Mouse (Mus musculus) embryo, embryonic 11 days (tissue): Measurements from ENCODE around the gene Nipsnap1.
A peak's percentile ranks its signal among the peaks of the same experiment; 100 is the strongest.

Experiments
- DNase-seq: peaks from one replicate; pipeline ENCODE4 v3.0.0-alpha.2; 2015

The Nipsnap1 gene

DNA sequence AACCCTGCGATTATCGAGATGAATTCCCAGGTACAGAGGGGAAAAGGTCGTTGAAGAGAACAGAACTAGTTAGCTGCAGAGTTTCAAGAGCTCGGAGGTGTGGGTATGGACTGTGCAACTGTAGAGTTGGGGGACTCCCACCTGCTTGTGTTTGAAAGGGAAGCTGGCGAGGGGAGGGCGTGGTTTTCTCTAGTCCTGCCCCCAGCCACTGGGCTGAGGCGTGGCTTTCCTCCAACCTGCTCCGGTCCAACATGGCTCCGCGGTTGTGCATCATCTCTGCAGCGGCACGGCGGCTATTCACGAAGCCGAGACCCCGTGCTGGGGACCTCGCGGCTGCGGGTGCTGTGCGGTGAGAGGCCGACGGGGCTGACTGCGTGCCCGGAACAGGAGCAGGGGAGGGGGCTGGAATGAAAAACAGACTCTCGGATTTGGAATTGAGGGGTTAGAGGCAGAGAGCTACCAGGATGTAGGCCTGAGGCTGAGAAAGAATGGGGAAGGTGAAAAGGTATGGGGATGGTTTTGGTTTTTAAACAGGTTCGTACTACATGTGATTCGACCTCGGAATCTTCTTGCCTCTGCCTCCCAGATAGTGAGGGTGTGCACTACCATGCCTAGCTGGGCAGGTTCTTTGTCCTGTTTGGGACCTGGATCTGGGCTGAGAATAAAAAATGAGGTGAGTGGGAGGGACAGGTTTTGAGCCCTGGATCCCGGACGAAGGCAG lies at the start of gene Nipsnap1:
TSS of gene Nipsnap1 (plus strand) at position 197 of the 721 bp plus-strand sequence.
- DNase-seq = peak; percentile 91

DNA sequence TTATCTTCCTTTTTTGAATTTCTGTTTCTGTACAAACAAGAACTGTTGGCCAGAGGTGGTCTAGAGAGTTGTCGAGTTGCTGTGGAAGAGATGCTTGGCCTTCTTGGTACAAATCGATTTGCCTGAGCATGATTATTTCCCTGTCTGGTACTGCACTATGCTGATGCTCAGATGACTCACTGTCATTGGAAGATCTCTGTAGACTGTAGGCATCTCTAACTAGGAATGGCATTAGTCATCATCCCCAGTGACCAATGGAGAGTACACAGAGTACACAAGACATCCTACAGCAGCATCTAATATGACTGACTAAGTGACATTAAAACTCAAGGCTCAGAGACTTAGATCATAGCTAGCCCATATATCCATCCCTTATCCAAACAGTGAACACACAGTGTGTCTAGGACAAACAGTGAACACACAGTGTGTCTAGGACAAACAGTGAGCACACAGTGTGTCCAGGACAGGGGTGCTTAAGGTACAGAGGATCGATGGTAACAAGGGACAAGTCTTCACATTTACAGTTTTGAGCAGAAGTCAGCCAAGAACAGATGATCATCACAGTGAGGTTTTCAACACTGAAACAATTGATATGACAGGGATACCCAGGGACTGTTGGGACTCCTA lies 47.5 kb upstream of the Nipsnap1 start:
- DNase-seq = no peak

DNA sequence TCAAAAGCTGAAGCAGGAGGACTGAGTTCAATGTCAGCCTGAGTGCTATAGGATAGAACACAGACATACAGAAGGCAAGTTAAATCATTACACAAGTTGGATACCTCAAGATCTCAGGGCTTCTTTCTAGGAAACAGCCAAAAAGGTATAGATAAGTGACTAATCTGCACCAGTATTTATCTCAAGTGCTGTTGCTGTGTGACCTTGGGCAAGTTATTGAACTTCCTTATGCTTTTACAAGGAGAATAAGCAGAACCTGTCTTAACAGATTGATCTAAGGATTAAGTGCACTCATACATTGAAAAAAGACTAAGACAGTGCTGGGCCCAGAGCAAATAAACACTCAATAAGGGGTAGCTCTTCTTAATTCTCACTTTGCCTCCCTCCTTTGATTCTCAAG lies 46.4 kb upstream of the Nipsnap1 start:
- DNase-seq = no peak

DNA sequence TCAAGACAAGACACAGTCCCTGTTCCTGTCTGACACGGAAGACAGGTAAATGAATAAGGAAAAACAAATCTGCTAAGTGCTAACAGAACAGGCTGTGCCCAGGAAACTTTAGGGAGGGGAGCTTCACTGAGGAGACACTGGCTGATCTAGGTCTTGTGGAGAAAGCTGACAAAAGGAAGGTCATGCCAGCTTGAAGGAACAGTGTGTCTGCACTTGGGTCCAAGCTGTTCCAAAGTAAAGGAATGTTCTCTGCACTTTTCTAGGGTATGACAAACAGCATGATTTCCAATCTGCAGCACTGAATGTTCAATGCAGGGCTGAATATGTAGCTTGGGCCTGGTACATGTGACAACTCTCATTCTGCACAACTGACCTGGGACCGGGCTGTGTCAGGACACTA lies 45.8 kb upstream of the Nipsnap1 start:
- no peak for DNase-seq

DNA sequence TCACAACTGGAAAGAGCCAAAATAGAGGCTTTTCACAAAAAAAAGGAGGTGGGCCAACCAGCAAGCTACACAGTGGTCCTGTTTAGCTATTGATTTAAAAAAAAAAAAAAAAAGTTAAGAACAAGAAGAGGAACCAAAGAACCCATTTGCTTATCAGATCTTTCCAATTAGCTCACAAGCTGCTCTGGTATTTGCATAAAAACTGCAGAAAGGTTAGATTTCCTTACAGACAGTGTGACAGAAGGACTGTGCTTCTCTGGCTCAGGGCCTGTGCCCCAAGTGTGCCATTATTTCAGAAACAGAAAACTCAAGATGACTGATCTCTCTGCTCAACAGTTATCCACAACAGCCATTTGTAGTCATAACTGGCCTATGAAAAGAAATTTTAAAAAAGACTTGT lies 42.7 kb upstream of the Nipsnap1 start:
- no peak for DNase-seq

DNA sequence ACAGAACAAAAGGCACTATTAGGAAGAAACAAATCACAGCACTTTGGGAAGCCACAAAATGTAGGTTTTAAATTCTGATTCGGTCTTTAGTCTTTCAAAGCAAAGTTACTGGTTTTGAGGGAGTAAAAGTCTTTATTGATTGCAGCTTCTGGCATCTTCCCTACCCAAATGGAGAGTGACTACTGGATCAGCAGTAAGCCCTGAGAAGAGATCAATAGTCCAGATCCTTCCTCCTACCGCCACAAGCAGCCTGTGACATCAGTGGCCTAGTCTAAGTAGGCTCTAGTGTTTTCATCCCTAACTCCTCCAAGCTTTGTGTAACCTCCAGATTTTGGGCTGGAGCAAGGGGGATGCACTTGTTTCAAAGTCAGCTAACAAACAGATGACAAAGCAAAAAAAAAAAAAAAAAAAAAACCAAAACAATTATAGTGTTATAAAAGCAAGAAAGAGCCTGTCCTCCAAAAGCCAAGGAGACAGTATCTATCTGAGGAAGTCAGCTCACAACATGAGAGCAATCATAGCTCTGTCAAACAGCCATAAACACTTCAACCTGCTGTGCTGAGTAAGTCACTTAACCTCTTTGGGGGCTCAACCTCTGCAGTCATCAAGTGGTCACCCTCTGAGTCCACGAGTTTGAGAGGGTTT lies 40.3 kb upstream of the Nipsnap1 start:
- DNase-seq = no peak

DNA sequence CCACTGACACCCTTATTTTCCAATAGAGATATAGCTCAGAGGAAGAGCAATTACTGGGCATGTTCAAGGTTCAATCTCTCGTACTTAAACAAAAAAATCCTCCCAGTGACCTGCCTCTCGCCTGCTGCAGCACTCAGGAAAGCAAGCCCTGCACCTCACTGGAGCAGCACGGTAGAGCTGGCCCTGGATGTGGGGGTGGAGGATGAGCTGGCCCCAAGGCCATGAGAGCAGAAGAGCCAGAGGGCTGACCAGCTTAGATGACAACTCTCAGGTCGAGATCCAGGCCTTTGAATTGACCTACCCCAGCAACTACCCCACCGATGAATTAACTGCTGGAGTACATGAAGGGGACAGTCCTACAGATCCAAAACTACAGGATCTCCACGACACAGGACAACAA lies 38.3 kb upstream of the Nipsnap1 start:
- DNase-seq = no peak

DNA sequence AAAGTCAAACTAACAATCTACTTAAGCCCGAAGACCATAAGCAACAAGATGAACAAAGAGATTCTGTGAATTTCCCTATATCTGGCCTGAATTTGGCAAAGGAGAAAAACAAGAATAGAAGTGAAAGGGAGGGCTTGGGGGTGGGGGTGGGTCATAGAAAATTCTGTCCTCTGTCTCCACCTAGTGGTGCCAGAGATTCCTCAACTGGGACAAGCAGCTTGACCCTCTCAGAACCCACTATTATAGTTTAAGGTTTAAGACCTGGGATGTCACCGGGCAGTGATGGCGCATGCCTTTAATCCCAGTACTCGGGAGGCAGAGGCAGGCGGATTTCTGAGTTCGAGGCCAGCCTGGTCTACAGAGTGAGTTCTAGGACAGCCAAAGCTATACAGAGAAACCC lies 37.0 kb upstream of the Nipsnap1 start:
- DNase-seq = peak; percentile 63

DNA sequence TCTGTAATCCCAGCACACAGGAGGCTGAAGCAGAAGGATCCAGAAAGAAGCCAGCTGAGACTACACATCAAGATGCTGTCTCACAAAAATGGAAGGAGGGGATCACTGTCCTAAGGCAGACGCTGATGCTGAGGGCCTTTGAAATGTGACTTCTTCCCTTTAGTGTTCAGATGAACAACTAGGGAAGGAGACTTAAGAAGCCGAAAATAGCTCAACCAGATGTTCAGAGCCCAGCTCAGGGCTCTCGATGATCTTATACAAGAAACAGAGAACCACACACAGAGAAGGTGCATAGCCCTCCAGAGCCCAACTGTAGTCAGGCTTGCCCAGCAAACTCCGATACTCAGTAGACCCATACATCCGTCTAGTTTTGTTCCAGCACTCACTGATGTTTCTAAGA lies 36.4 kb upstream of the Nipsnap1 start:
- DNase-seq = no peak

DNA sequence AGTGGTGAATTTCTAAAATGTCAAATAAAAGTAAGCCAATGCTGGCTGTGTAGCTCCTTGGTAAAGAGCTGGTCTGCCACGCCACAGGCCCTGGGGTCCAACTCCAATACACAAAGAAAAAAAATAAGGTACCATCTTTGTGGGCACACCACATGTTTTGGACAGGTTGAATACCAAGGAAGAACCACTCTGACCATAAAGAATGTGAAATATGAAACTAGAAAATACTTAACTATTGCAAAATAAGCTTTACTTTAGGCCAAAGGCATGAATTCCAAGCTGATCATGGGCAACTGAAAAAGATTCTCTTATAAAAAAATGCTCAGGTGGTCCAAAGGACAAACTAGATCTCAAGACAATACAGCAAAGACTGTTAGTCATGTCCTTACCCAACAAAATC lies 35.5 kb upstream of the Nipsnap1 start:
- DNase-seq = no peak

DNA sequence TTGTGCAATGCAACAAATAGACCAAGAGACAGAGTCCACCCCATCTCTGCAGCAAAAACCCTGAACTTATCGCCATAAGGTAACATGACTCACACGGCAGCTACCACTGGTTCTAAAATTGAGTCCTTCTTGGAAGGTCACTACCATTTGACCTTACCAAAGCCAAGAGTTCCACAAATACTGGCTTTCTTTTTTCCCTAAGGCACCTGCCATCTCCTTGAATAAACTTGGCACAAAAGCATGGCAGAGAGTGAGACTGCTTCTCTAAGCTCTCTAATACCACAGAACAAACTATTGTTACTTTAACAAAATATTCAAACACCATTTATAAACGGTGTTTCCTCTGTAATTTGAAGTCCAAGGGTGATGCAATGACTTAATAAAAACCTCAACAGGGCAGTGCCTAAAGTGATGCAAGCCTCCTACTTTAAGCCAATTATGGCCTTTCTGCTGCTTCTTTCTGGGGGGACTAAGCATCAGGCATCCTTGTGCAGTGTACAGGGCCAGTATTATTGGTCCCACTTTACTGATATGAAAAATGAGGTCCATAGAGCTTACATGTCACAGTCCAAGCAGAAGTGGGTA lies 32.7 kb upstream of the Nipsnap1 start:
- no peak for DNase-seq

DNA sequence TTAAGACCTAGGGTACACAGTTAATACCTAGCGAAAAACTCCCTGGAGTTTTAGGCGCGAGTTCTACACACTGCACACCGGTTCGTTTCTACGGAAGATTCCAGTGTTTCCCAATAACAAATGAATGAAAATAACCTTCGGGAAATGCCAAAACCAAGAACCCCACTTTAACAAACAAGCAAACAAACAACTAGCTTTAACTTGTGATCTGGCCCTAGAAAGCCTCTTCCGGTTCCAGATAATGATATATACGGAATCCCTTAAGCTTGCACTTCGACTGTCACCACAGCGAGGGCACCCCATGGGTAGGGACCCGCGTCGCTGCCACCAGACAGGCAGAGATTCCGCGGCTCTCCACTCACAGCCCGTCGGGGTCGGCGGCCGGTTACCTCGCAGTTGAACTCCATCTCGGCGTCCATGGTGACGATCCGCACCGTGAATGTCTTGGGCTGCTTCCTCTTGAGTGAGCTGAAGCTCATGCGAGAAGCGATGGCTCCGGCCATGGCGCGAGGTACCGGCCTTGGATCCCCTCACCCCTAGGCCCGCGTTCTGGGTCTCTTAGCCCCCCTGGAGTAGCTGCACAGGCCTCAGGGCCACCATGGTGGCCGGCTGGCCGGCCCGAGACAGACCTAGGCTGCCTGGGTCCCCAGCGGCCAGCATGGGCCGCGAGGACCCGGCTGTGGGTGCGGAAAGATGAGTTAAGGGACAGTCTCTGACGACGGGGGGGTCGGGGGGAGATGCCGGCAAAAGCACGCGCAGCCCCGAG lies 25.1 kb upstream of the Nipsnap1 start:
- DNase-seq = peak; percentile 66

DNA sequence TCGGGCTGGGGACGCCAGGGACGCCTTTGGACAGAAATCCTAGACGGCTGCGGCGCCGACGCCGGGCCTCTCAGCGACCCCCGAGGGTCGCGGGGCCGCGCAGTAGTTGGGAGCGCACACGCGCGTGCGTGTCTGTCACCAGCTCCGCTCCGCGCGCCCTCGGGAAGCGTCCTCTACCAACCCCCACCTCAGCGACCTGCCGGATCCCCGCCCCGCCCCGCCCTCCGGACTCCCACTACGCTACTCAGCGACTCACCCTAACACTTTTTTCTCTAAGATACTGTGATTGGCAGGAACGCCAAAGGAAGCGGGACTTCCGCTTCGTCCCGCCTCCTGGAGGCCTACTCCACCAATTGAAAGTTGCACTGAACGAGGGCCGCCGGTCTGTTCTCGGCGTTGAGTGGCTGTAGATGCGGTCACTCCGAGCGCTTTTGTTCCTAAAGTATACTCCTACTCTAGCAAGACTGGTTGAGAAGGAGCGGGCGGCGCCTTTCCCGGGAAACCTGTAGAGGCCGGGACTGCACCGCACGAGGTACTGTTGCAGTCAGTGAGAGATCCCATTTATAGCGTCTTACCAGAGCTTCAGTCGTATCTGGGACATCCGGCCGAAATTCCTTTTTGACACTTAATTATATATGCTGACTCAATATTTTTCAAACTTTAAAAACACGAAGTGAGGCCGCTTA lies 24.4 kb upstream of the Nipsnap1 start, which contains the start of gene Nf2:
TSS of gene Nf2 (minus strand) at position 279 of the 686 bp plus-strand sequence.
- peak; percentile 99 for DNase-seq

DNA sequence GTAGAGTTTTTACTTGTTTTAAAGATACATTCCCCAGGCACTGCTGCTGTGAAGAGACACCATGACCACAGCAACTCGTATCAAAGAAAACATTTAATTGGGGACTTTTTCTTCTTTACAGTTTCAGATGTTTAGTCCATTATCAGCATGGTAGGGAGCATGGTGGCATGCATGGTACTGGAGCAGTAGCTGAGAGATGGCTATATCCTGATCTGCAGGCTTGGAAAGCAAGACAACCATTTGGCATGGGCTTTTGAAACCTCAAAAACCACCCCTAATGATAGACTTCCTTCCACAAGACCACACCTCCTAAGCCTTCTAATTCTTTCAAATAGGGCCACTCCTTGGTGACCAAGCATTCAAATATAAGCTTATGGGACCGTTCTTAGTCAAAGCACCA lies 23.3 kb upstream of the Nipsnap1 start:
- no peak for DNase-seq

DNA sequence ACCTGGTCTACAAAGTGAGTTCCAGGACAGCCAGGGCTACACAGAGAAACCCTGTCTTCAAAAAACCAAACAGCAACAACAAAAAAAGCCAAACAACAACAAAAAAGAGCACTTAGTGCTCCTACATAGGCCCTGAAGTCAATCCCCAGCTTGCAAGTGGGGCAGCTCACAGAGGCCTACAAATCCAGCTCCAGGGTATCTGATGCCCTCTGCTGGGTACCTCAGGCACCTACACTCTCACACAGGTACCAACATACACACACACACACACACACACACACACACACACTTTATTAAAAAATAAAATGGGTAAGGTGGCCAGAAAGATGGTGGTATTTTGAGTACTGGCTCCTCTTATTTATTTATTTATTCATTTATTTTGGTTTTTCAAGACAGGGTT lies 20.7 kb upstream of the Nipsnap1 start:
- DNase-seq = no peak

DNA sequence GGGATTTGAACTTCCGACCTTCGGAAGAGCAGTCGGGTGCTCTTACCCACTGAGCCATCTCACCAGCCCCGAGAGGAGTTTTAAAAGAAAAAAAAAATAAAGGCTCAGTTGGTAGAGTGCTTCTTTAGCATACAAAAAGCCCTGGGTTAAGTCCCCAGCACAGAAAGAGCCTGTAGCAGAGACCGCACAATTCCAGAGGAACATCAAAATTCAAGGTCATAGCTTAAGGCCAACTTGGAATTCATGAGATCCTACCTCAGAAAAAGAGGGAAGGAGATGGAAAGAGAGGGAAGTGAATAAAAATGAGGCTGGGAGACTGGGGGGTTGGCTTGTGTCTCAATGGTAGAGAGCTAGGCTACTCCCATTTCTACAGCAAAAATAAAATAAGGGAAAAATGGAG lies 19.6 kb upstream of the Nipsnap1 start:
- no peak for DNase-seq

DNA sequence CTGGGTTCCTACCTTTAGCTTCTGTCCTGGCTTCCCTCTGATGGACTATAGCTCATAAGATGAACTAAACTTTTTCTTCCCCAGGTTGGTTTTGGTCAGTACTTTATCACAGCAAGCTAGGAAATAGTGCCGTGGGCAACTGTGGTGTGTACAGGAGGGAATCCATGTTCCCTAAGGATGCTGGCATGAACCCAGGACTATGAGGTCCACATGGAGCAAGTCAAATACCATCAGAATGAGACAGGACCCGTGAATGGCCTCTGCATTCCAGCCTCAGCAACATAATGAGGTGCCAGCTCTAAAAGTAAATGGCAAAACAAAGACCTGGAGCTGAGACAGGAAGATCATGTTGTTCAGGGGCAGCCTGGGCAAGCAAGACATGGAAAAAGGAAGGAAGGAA lies 15.3 kb upstream of the Nipsnap1 start:
- DNase-seq = no peak

DNA sequence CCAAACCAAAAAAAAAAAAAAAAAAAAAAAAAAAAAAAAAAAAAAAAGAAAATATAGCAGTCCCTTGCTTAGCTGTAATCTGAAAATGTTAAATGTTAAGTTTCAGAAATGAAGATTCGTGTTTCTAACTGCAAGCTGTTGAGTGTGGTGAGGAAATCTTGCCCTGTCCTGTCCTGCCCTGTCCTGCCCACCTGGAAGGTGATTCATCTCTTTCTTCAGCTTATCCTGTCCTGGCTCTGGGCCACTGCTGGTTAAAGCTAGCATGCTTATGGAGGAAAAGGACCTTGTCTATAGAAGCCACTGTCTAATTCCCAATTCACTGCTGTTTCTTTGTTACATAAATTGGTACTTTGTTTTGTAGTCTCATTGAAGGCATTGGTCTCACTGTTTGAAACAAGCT lies 12.8 kb upstream of the Nipsnap1 start:
- no peak for DNase-seq

DNA sequence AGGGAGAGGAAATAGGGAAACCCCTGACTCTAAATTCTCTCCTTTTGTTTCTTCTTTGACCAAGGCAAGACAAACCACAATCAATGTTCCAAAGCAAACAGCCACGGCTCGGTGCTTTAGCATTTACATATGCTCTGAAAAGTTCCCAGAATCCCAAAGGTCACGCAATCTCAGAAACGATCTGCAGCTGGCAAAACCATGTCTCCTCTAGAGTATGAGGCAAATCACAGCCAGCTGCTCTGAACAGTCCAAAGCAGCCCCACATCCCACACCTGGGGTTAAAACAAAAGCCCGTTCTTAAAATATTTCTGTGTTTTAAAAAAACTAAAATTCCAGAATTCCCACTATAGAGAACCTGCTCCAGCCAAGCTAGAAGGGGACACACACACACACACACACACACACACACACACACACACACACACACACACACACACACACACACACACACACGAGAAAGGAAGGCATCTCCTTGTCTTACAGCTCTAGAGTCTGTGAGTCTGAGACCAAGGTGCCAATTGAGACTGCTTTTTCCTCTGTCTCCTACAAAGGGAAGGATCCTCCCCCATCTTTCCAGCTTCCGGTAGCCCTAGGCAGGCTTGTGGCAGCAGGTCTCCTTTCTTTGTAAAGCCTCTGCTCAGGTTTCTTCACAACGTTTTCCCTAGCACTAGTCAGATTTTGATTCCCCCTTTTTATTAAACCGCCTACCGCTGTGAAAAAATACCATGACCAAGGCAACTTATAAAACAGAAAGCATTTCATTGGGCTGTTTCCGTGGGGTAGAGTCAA lies 11.7 kb upstream of the Nipsnap1 start:
- peak; percentile 41 for DNase-seq

DNA sequence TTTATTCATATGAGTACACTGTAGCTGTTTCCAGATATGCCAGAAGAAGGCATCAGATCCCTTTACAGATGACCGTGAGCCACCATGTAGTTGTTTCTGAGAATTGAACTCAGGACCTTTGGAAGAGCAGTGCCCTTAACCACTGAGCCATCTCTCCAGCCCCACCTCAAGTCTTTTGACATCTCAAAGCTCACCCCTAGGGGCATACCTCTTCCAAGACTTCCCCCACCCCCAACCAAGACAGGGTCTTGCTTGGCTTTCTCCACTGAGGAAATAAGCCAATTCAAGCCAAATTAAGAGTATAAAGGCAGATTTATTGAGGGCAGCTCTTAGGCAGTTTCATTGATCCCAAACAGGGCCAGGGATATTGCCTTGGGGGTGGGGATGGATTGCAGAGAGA lies 11.0 kb upstream of the Nipsnap1 start:
- no peak for DNase-seq

DNA sequence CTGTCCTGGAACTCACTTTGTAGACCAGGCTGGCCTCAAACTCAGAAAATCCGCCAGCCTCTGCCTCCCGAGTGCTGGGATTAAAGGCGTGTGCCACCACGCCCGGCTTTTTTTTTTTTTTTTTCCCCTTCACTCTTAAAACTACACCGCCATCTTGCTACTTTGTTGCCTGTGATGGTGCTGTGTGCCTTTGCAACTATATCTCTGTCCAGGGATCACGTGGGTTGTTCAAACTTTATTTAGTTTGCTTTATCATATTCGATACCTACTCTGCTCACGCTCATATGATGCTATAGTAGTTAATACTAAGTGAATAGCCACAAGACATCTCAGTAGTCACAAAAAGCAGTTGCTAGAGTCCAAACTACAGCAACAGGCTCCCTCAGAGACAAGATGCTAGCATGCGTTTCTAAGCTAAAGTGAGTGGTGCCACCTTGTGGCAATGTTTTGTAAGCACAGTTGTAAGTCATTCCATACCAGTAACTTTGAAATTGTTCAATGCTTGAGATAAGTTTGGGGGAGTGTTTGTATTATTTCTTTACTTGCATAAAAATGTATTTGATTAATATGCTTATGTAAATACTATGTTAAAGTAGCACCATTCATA lies 8.0 kb upstream of the Nipsnap1 start:
- DNase-seq = peak; percentile 82
